Mouse (Mus musculus) ES-Bruce4 (cell line): ENCODE measurements around the gene Phc2.

ENCODE experiments used
- CTCF ChIP-seq: IDR thresholded peaks from one replicate; pipeline ENCODE4 v1.8.1; 2011; ENCODE audit warnings: low read depth, low read length
- EP300 ChIP-seq: IDR thresholded peaks from 2 replicates; pipeline ENCODE4 v1.6.1; 2011; ENCODE audit warnings: low read depth, low read length; ENCODE audit not compliant: insufficient read depth

- TF ChIP-seq CTCF (no peak), EP300 (no peak)
Observed at GRCm38 (mm10) chr4:128737825-128738610, 83.5 kb downstream of the Phc2 start.
